Mouse (Mus musculus) intestine, embryonic 14.5 days (tissue): Measurements from ENCODE around the gene Drg1. TPM values are rescaled to one million over a fixed set of nuclear protein-coding genes. Genes with fewer than 3 reads are reported as not detected.
"Not testable (repeated sequence)": the region's sequence is repeated elsewhere in the genome, so short reads cannot be mapped to it uniquely, and the experiment has no call there.

Source experiments
- ATAC-seq: fragments of 200-750 bp; cut with Nextera tagmentation; replicated peaks from 2 replicates; pipeline ENCODE4 v1.8.0; 2017; ENCODE audit warnings: low read depth, moderate number of reproducible peaks, moderate TSS enrichment, moderate library complexity; ENCODE audit not compliant: low FRiP score, low TSS enrichment
- DNase-seq: peaks from one replicate; pipeline ENCODE4 v3.0.0-alpha.2; 2018; ENCODE audit warnings: low spot score
- H3K27ac ChIP-seq: fragments of 300-500 bp; sonication (generic); 2 replicates; pipeline ENCODE4 v1.5.1; 2014; ENCODE audit warnings: low read depth, mild to moderate bottlenecking, control low read depth
- H3K27me3 ChIP-seq: fragments of 300-500 bp; sonication (generic); replicated peaks from 2 replicates; pipeline ENCODE4 v1.6.1; 2014; ENCODE audit warnings: low read length, control low read depth; ENCODE audit not compliant: control insufficient read depth, insufficient read depth
- H3K36me3 ChIP-seq: fragments of 300-500 bp; sonication (generic); 2 replicates; pipeline ENCODE4 v1.6.1; 2014; ENCODE audit warnings: low read length, control low read depth; ENCODE audit not compliant: control insufficient read depth, insufficient read depth
- H3K4me1 ChIP-seq: fragments of 300-500 bp; sonication (generic); replicated peaks from 2 replicates; pipeline ENCODE4 v1.6.1; 2014; ENCODE audit warnings: low read length, control low read depth, mixed read lengths; ENCODE audit not compliant: control insufficient read depth, insufficient read depth
- H3K4me2 ChIP-seq: fragments of 300-500 bp; sonication (generic); 2 replicates; pipeline ENCODE4 v1.6.1; 2014; ENCODE audit warnings: low read length
- H3K4me3 ChIP-seq: fragments of 300-500 bp; sonication (generic); 2 replicates; pipeline ENCODE4 v1.5.1; 2014; ENCODE audit warnings: low read depth, low read length, control low read depth, mixed read lengths
- H3K9ac ChIP-seq: fragments of 300-500 bp; sonication (generic); 2 replicates; pipeline ENCODE4 v1.6.1; 2014; ENCODE audit warnings: mild to moderate bottlenecking, low read length
- H3K9me3 ChIP-seq: fragments of 300-500 bp; sonication (generic); 2 replicates; pipeline ENCODE4 v1.6.1; 2016; ENCODE audit warnings: low read length, control low read depth; ENCODE audit not compliant: control insufficient read depth
- WGBS: fragments of 180-500 bp; shearing (Covaris S2); extraction: QIAGEN DNeasy Blood & Tissue Kit; methylation state at CpG from one replicate; pipeline ENCODE4 v1.1.7; 2014; 5-methylcytosine and 5-hydroxymethylcytosine counted together
- polyA plus RNA-seq: library from polyadenylated mRNA; unstranded; fragments of >200 nt; fragmentation: Nextera tagmentation; extraction: Ambion mirVana; gene quantifications from 2 replicates; pipeline ENCODE4 v1.2.1, GENCODE M21; 2014

Drg1 gene
- polyA plus RNA-seq, 1 experiment from 2014 or later, result 221 TPM

- DNase-seq, H3K9ac ChIP-seq, H3K27ac ChIP-seq, ATAC-seq, H3K4me3 ChIP-seq, H3K4me2 ChIP-seq, H3K27me3 ChIP-seq, H3K36me3 ChIP-seq, H3K9me3 ChIP-seq, H3K4me1 ChIP-seq: not testable (repeated sequence)
- WGBS, result 91% methylated on average over 6 of the region's 7 CpGs
Observed at GRCm38 (mm10) chr11:3200636-3201035, 65.6 kb downstream of the Drg1 start.

GRCm38 (mm10) chr11:3193363-3193762 lies 72.9 kb downstream of the Drg1 start, which contains the start of gene Sfi1:
Gene Sfi1 (minus strand): TSS chr11:3193463.
- no peaks in the 10 kb centered on the region for H3K27me3 ChIP-seq
- H3K4me3 ChIP-seq, result no peak within 1 kb of the TSS
- WGBS, result 85% methylated on average over 25 of the region's 25 CpGs
- H3K27ac ChIP-seq, result no peak within 1 kb of the TSS
- H3K36me3 ChIP-seq, result no peaks in the 10 kb centered on the region
- no peaks in the 10 kb centered on the region for H3K9me3 ChIP-seq
- DNase-seq, result no peak
- H3K9ac ChIP-seq, result no peak within 1 kb of the TSS
- ATAC-seq, result no peak
- H3K4me2 ChIP-seq, result no peak within 1 kb of the TSS
- H3K4me1 ChIP-seq, result no peaks in the 10 kb centered on the region

- not testable (repeated sequence) for H3K4me3 ChIP-seq, DNase-seq, H3K9me3 ChIP-seq, H3K27me3 ChIP-seq, H3K4me2 ChIP-seq, H3K27ac ChIP-seq, H3K9ac ChIP-seq, ATAC-seq, H3K36me3 ChIP-seq, H3K4me1 ChIP-seq
- 87% methylated on average over 1 of the region's 1 CpGs for WGBS
Observed at GRCm38 (mm10) chr11:3182707-3183106, 83.5 kb downstream of the Drg1 start.

- not testable (repeated sequence) for H3K4me1 ChIP-seq, H3K36me3 ChIP-seq, ATAC-seq, H3K27ac ChIP-seq, DNase-seq, H3K4me3 ChIP-seq, H3K9me3 ChIP-seq, H3K4me2 ChIP-seq, H3K27me3 ChIP-seq, H3K9ac ChIP-seq
- WGBS, result 39% methylated on average over 1 of the region's 1 CpGs
Observed at GRCm38 (mm10) chr11:3181971-3182370, 84.2 kb downstream of the Drg1 start.

- WGBS, result 69% methylated on average over 4 of the region's 4 CpGs
- H3K36me3 ChIP-seq, H3K27me3 ChIP-seq, H3K4me3 ChIP-seq, H3K27ac ChIP-seq, DNase-seq, H3K4me1 ChIP-seq, ATAC-seq, H3K4me2 ChIP-seq, H3K9ac ChIP-seq, H3K9me3 ChIP-seq: not testable (repeated sequence)
Observed at GRCm38 (mm10) chr11:3181250-3181649, 85.0 kb downstream of the Drg1 start.

GRCm38 (mm10) chr11:3180510-3181160 lies 85.6 kb downstream of the Drg1 start:
- not testable (repeated sequence) for ATAC-seq

GRCm38 (mm10) chr11:3179726-3180092 lies 86.5 kb downstream of the Drg1 start:
- not testable (repeated sequence) for DNase-seq, H3K27ac ChIP-seq, H3K9ac ChIP-seq, H3K4me2 ChIP-seq, H3K9me3 ChIP-seq, ATAC-seq, H3K27me3 ChIP-seq, H3K4me3 ChIP-seq, H3K36me3 ChIP-seq, H3K4me1 ChIP-seq
- WGBS, result 89% methylated on average over 7 of the region's 7 CpGs

More at GRCm38 (mm10) chr11:3180510-3181160, 85.6 kb downstream of the Drg1 start:
- H3K4me3 ChIP-seq, H3K27me3 ChIP-seq, H3K9ac ChIP-seq, DNase-seq, H3K36me3 ChIP-seq, H3K27ac ChIP-seq, H3K4me1 ChIP-seq, H3K9me3 ChIP-seq, H3K4me2 ChIP-seq: not testable (repeated sequence)
- 79% methylated on average over 6 of the region's 6 CpGs for WGBS

- H3K9me3 ChIP-seq, H3K4me2 ChIP-seq, H3K4me1 ChIP-seq, H3K4me3 ChIP-seq, DNase-seq, H3K9ac ChIP-seq, H3K36me3 ChIP-seq, H3K27ac ChIP-seq, ATAC-seq, H3K27me3 ChIP-seq: not testable (repeated sequence)
- WGBS, result 83% methylated on average over 6 of the region's 6 CpGs
Observed at GRCm38 (mm10) chr11:3178968-3179725, 87.1 kb downstream of the Drg1 start.
